Mouse (Mus musculus): ENCODE data around the gene Fam72a. TPM values are rescaled to one million over a fixed set of nuclear protein-coding genes. Genes with fewer than 3 reads are reported as not detected.

Gene Fam72a
- polyA plus RNA-seq, 1 experiment from 2014 or later, result 3.0 TPM

GRCm38 (mm10) chr1:131541431-131541830 lies 13.7 kb downstream of the Fam72a start:
- no peak overlapping the region for H3K9ac ChIP-seq (ENCODE audit: low read length)
- ATAC-seq (ENCODE audit: insufficient read depth, low FRiP score, low TSS enrichment), result no peak
- H3K27me3 ChIP-seq (ENCODE audit: control insufficient read depth, insufficient read depth, low read length), result no peaks in the 10 kb centered on the region
- no peaks in the 10 kb centered on the region for H3K4me1 ChIP-seq (ENCODE audit: control insufficient read depth, insufficient read depth, low read length)
- no peak overlapping the region for H3K27ac ChIP-seq (ENCODE audit: low read depth, low read length)
- WGBS, result 62% methylated on average over 3 of the region's 3 CpGs
- DNase-seq (ENCODE audit: low spot score), result no peak
- H3K4me2 ChIP-seq (ENCODE audit: low read depth), result no peak overlapping the region
- H3K9me3 ChIP-seq (ENCODE audit: control insufficient read depth, low read length), result no peaks in the 10 kb centered on the region
- H3K4me3 ChIP-seq (ENCODE audit: low read depth, low read length), result no peak overlapping the region
- H3K36me3 ChIP-seq (ENCODE audit: control insufficient read depth, insufficient read depth, low read length), result no peaks in the 10 kb centered on the region

DNA sequence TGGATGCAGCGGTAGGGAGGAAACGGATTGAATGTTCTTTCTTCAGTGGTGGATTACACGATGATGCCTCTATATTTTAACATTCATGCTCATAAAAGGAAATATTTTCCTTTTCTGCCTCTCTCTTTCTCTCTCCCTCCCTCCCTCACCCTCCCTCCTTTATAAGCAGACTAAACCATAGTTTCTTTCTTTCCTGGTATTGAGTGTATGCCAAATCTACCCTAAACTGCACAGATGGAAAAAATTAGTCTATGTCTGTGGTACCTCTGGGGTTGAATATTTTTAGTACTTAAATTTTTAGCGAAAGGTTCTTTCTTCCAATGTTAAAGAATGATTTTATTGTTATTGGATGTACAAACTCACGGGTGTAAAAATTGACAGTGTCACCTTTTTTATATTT lies 14.2 kb downstream of the Fam72a start:
- Histone ChIP-seq H3K4me1 (ENCODE audit: control insufficient read depth, insufficient read depth, low read length) (no peaks in the 10 kb centered on the region), H3K36me3 (ENCODE audit: control insufficient read depth, insufficient read depth, low read length) (no peaks in the 10 kb centered on the region), H3K4me2 (ENCODE audit: low read depth) (no peak overlapping the region), H3K27ac (ENCODE audit: low read depth, low read length) (no peak overlapping the region), H3K9me3 (ENCODE audit: control insufficient read depth, low read length) (no peaks in the 10 kb centered on the region), H3K27me3 (ENCODE audit: control insufficient read depth, insufficient read depth, low read length) (no peaks in the 10 kb centered on the region), H3K4me3 (ENCODE audit: low read depth, low read length) (no peak overlapping the region), H3K9ac (ENCODE audit: low read length) (no peak overlapping the region)
- DNase-seq (ENCODE audit: low spot score) (no peak), ATAC-seq (ENCODE audit: insufficient read depth, low FRiP score, low TSS enrichment) (no peak)
- 89% methylated on average over 5 of the region's 5 CpGs for WGBS

DNA sequence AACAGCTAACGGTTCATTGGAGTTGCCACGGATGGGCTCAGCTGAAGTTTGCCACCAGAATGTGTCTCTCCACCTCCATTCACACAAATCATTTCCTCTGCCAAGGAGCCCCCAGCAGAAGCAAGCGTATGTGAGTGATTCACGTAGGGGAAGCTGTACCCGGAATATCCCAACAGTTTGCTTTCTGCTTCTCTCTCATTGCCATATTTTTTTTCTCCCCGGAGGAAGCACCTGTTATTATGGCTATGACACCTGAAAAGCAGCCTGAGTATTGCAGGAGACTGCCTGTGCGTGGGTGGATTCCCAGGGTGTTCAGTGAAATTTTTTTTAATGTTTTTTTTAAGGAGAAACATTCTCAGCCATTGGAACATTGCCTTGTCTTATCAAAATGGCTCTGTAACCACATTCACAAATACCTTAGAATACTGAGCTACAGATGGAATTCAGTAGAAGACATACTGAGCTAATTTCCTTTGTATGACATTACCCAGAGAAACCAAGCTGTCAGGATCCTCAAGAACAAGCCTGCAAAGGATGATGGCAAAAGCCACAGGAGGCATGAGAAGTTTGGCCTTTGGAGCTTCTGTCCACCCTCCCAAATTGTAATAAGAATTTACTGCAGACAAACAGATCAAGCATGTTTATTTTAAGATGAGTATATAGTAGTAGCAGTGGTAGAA lies 16.3 kb downstream of the Fam72a start:
- no peaks in the 10 kb centered on the region for H3K9me3 ChIP-seq (ENCODE audit: control insufficient read depth, low read length)
- no peaks in the 10 kb centered on the region for H3K36me3 ChIP-seq (ENCODE audit: control insufficient read depth, insufficient read depth, low read length)
- no peak overlapping the region for H3K4me2 ChIP-seq (ENCODE audit: low read depth)
- WGBS, result 84% methylated on average over 7 of the region's 7 CpGs
- H3K4me1 ChIP-seq (ENCODE audit: control insufficient read depth, insufficient read depth, low read length), result no peaks in the 10 kb centered on the region
- H3K4me3 ChIP-seq (ENCODE audit: low read depth, low read length), result no peak overlapping the region
- no peaks in the 10 kb centered on the region for H3K27me3 ChIP-seq (ENCODE audit: control insufficient read depth, insufficient read depth, low read length)
- no peak overlapping the region for H3K9ac ChIP-seq (ENCODE audit: low read length)
- H3K27ac ChIP-seq (ENCODE audit: low read depth, low read length), result no peak overlapping the region
- no peak for ATAC-seq (ENCODE audit: insufficient read depth, low FRiP score, low TSS enrichment)
- no peak for DNase-seq (ENCODE audit: low spot score)

DNA sequence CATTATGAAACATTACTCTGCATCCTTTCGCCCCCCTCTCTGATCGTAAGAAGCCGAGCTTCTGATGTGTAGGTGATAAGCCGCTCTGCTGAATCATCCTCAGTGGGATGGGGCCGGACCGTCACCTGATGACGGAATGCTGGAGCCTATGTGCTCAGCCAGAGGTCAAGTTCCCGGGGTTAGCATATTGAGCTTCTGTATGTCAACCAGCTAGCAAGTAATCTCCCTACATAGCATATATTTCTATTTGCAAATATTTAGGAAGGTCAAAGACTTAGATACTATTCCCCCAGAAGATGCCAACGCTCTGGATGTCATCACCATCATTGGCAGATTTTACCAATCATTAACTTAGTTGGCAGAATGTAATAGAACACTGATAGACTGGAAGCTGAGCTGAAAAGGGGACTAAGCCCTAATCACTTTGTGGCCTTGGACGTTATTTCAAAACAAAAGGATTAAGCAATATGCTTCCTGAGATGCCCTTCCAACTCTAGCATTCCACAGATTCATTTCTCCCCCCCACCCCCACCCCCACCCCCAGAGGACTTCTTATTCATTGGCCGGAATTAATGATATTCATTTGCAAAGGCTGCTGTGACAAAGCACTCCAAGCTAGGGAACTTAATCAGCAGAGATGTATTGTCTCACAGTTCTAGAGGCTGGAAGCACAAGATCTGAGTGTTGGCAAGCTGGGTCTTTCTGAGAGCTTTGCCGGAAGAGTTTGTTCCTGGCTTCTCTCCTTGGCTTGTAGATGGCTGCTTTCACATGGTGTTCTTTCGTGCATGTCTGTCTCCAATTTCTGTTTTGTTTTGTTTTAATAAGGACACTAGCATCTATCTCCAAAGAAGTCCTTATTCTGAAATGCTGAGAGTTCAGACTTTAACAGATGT lies 19.3 kb downstream of the Fam72a start:
- DNase-seq (ENCODE audit: low spot score) (no peak), ATAC-seq (ENCODE audit: insufficient read depth, low FRiP score, low TSS enrichment) (no peak)
- H3K36me3 ChIP-seq (ENCODE audit: control insufficient read depth, insufficient read depth, low read length), result no peaks in the 10 kb centered on the region
- H3K9ac ChIP-seq (ENCODE audit: low read length), result no peak overlapping the region
- whole genome bisulfite sequencing, result 87% methylated on average over 13 of the region's 13 CpGs
- H3K4me1 ChIP-seq (ENCODE audit: control insufficient read depth, insufficient read depth, low read length), result no peaks in the 10 kb centered on the region
- no peak overlapping the region for H3K27ac ChIP-seq (ENCODE audit: low read depth, low read length)
- no peaks in the 10 kb centered on the region for H3K9me3 ChIP-seq (ENCODE audit: control insufficient read depth, low read length)
- H3K27me3 ChIP-seq (ENCODE audit: control insufficient read depth, insufficient read depth, low read length), result no peaks in the 10 kb centered on the region
- H3K4me2 ChIP-seq (ENCODE audit: low read depth), result no peak overlapping the region
- no peak overlapping the region for H3K4me3 ChIP-seq (ENCODE audit: low read depth, low read length)

GRCm38 (mm10) chr1:131548494-131549365 lies 21.0 kb downstream of the Fam72a start:
- Histone ChIP-seq H3K27me3 (ENCODE audit: control insufficient read depth, insufficient read depth, low read length) (no peaks in the 10 kb centered on the region), H3K4me2 (ENCODE audit: low read depth) (no peak overlapping the region), H3K9me3 (ENCODE audit: control insufficient read depth, low read length) (no peaks in the 10 kb centered on the region), H3K9ac (ENCODE audit: low read length) (no peak overlapping the region), H3K36me3 (ENCODE audit: control insufficient read depth, insufficient read depth, low read length) (no peaks in the 10 kb centered on the region), H3K4me3 (ENCODE audit: low read depth, low read length) (no peak overlapping the region), H3K27ac (ENCODE audit: low read depth, low read length) (no peak overlapping the region), H3K4me1 (ENCODE audit: control insufficient read depth, insufficient read depth, low read length) (no peaks in the 10 kb centered on the region)
- WGBS, result 56% methylated on average over 8 of the region's 8 CpGs
- no peak for ATAC-seq (ENCODE audit: insufficient read depth, low FRiP score, low TSS enrichment)
- peak; percentile 20 for DNase-seq (ENCODE audit: low spot score)

- no peak overlapping the region for H3K4me2 ChIP-seq (ENCODE audit: low read depth)
- no peaks in the 10 kb centered on the region for H3K36me3 ChIP-seq (ENCODE audit: control insufficient read depth, insufficient read depth, low read length)
- no peak overlapping the region for H3K27ac ChIP-seq (ENCODE audit: low read depth, low read length)
- H3K27me3 ChIP-seq (ENCODE audit: control insufficient read depth, insufficient read depth, low read length), result no peaks in the 10 kb centered on the region
- DNase-seq (ENCODE audit: low spot score), result no peak
- 91% methylated on average over 2 of the region's 2 CpGs for WGBS
- no peak overlapping the region for H3K4me3 ChIP-seq (ENCODE audit: low read depth, low read length)
- no peak overlapping the region for H3K9ac ChIP-seq (ENCODE audit: low read length)
- no peak for ATAC-seq (ENCODE audit: insufficient read depth, low FRiP score, low TSS enrichment)
- no peaks in the 10 kb centered on the region for H3K4me1 ChIP-seq (ENCODE audit: control insufficient read depth, insufficient read depth, low read length)
- H3K9me3 ChIP-seq (ENCODE audit: control insufficient read depth, low read length), result no peaks in the 10 kb centered on the region
Observed at GRCm38 (mm10) chr1:131551956-131552355, 24.3 kb downstream of the Fam72a start.

DNA sequence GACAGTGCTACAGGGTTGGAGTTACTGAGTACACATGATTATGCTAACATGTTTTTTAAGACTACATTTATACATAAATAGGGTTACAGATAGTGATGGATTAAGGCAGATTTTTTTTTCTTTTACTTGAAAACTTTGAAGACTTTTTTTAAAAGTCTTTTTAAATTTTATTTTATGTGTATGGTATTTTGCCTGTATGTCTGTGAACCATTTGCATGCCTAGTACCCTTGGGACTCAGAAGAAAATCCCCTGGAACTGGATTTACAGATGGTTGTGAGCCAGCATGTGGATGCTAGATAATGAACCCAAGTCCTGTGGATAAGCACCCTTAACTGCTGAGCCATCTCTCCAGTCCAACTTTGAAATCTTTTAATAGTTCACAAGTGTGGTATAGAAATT lies 25.7 kb downstream of the Fam72a start:
- Histone ChIP-seq H3K36me3 (ENCODE audit: control insufficient read depth, insufficient read depth, low read length) (no peaks in the 10 kb centered on the region), H3K27ac (ENCODE audit: low read depth, low read length) (no peak overlapping the region), H3K9ac (ENCODE audit: low read length) (no peak overlapping the region), H3K4me1 (ENCODE audit: control insufficient read depth, insufficient read depth, low read length) (no peaks in the 10 kb centered on the region), H3K9me3 (ENCODE audit: control insufficient read depth, low read length) (no peaks in the 10 kb centered on the region), H3K4me2 (ENCODE audit: low read depth) (no peak overlapping the region), H3K27me3 (ENCODE audit: control insufficient read depth, insufficient read depth, low read length) (no peaks in the 10 kb centered on the region), H3K4me3 (ENCODE audit: low read depth, low read length) (no peak overlapping the region)
- DNase-seq (ENCODE audit: low spot score), result no peak
- no peak for ATAC-seq (ENCODE audit: insufficient read depth, low FRiP score, low TSS enrichment)

DNA sequence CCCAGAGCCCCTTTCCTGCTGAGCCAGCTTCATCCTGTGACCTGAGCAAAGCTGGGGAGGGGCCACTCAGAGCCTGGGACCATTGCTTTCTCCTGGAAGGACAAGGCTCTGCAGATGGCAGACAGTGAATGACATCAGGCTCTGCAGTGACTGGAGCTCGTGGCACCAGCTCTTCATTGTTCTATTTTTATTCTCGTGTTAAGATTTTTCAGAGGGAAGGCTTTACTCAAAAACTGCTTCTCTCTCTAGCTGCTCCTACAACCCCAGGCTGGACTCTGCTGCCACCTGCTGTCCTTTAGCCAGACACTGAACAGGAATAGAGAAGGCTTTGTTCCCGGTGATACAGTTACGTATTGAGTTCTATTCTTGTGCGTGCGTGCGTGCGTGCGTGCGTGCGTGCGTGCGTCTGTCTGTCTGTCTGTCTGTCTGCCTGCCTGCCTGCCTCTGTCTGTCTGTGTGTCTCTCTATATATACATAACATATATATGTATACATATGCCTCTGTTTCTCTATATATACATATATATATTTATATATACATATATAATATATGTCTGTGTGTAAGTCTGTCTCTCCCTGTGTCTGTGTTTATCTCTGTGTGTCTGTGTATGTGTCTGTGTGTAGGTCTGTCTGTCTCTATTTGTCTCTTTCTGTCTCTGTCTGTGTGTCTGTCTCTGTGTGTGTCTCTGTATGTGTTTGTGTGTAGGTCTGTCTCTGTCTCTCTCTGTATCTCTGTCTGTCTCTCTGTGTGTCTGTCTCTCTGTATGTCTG lies 27.5 kb downstream of the Fam72a start:
- WGBS, result 20% methylated on average over 13 of the region's 13 CpGs
- DNase-seq (ENCODE audit: low spot score), result peak; percentile 87
- Histone ChIP-seq H3K4me1 (ENCODE audit: control insufficient read depth, insufficient read depth, low read length) (no peaks in the 10 kb centered on the region), H3K4me2 (ENCODE audit: low read depth) (peak overlapping the region; percentile 14), H3K27ac (ENCODE audit: low read depth, low read length) (no peak overlapping the region), H3K4me3 (ENCODE audit: low read depth, low read length) (no peak overlapping the region), H3K36me3 (ENCODE audit: control insufficient read depth, insufficient read depth, low read length) (no peaks in the 10 kb centered on the region), H3K9me3 (ENCODE audit: control insufficient read depth, low read length) (no peaks in the 10 kb centered on the region), H3K9ac (ENCODE audit: low read length) (peak overlapping the region; percentile 35), H3K27me3 (ENCODE audit: control insufficient read depth, insufficient read depth, low read length) (no peaks in the 10 kb centered on the region)
- ATAC-seq (ENCODE audit: insufficient read depth, low FRiP score, low TSS enrichment), result peak; percentile 80

All from neural tube, embryonic 11.5 days (tissue).